Mouse (Mus musculus) left cerebral cortex, postnatal 10 days (tissue): ENCODE results near the gene Unc79. TPM values are rescaled to one million over a fixed set of nuclear protein-coding genes. Genes with fewer than 3 reads are reported as not detected.

Experiments
- DNase-seq, 2 experiments: peaks; one replicate each; pipeline ENCODE4 v3.0.0; 2021 to 2022; ENCODE audit warnings: low spot score in 2 of 2, mixed read lengths in 1 of 2; ENCODE audit errors: extremely low spot score in 1 of 2
- intact Hi-C: fragments of 180-260 bp; cut with DNase I; formaldehyde crosslinking; loops from one replicate; pipeline ENCODE4 v1.15.1; 2025
- total RNA-seq, 2 experiments: library from RNA; stranded (reverse); gene quantifications; 2 replicates each; pipeline ENCODE4 v1.2.3; 2021

Gene Unc79
- total RNA-seq, 2 experiments from 2014 or later = 37.3 to 38.9 TPM

GRCm38 (mm10) chr12:103018161-103018560 is 69.5 kb downstream of the Unc79 start:
- intact Hi-C loops = no loop called here
- no peak for DNase-seq

GRCm38 (mm10) chr12:103036692-103037091 is 88.0 kb downstream of the Unc79 start:
- no peak for DNase-seq
- intact Hi-C loops = no loop called here

- DNase-seq = no peak
- intact Hi-C loops = no loop called here
These were observed 90.7 kb downstream of the Unc79 start for GRCm38 (mm10) chr12:103039332-103039731.

- no peak for DNase-seq
- intact Hi-C loops = no loop called here
These were observed 91.5 kb downstream of the Unc79 start for GRCm38 (mm10) chr12:103040136-103040535.

GRCm38 (mm10) chr12:103041401-103041800 is 92.7 kb downstream of the Unc79 start:
- intact Hi-C loops = no loop called here
- no peak for DNase-seq

- intact Hi-C loops = no loop called here
- no peak for DNase-seq
These were observed 94.1 kb downstream of the Unc79 start for GRCm38 (mm10) chr12:103042711-103043110.

- intact Hi-C loops = no loop called here
- no peak for DNase-seq
These were observed 95.8 kb downstream of the Unc79 start for GRCm38 (mm10) chr12:103044422-103044821.

GRCm38 (mm10) chr12:103049865-103050264 is 101.2 kb downstream of the Unc79 start:
- no peak for DNase-seq
- intact Hi-C loops = no loop called here

- no peak for DNase-seq
- intact Hi-C loops = loop anchor here (5.0 to 10.0 kb wide), 2 partner anchors 107 to 285 kb away; no protein-coding TSS in a partner anchor
These were observed 110.8 kb downstream of the Unc79 start for GRCm38 (mm10) chr12:103059321-103060053.

GRCm38 (mm10) chr12:103060791-103061190 is 112.1 kb downstream of the Unc79 start:
- intact Hi-C loops = loop anchor here (5.0 to 10.0 kb wide), 2 partner anchors 108 to 286 kb away; no protein-coding TSS in a partner anchor
- no peak for DNase-seq

GRCm38 (mm10) chr12:103062133-103062532 is 113.5 kb downstream of the Unc79 start:
- no peak for DNase-seq
- intact Hi-C loops = loop anchor here (5.0 to 10.0 kb wide), 2 partner anchors 110 to 287 kb away; no protein-coding TSS in a partner anchor

- intact Hi-C loops = loop anchor here (2.0 to 10.0 kb wide), 3 partner anchors 113 to 290 kb away; no protein-coding TSS in a partner anchor
- peak in 1 of 2 experiments; percentile 37 for DNase-seq
These were observed 116.3 kb downstream of the Unc79 start for GRCm38 (mm10) chr12:103064944-103065343.

- intact Hi-C loops = loop anchor here (10.0 kb wide), 1 partner anchor 293 kb away; no protein-coding TSS in a partner anchor
- DNase-seq = no peak
These were observed 119.5 kb downstream of the Unc79 start for GRCm38 (mm10) chr12:103068161-103068560.

- DNase-seq = peak in 1 of 2 experiments; percentile 46
- intact Hi-C loops = loop anchor here (10.0 kb wide), 1 partner anchor 295 kb away; no protein-coding TSS in a partner anchor
These were observed 120.9 kb downstream of the Unc79 start for GRCm38 (mm10) chr12:103069565-103069964.

- intact Hi-C loops = no loop called here
- no peak for DNase-seq
These were observed 125.3 kb downstream of the Unc79 start for GRCm38 (mm10) chr12:103073953-103074352.

GRCm38 (mm10) chr12:103078751-103079150 is 130.1 kb downstream of the Unc79 start:
- DNase-seq = no peak

GRCm38 (mm10) chr12:103080055-103080454 is 131.4 kb downstream of the Unc79 start:
- no peak for DNase-seq
- intact Hi-C loops = no loop called here

More at GRCm38 (mm10) chr12:103078751-103079150, 130.1 kb downstream of the Unc79 start:
- intact Hi-C loops = no loop called here

- DNase-seq = no peak
- intact Hi-C loops = no loop called here
These were observed 143.2 kb downstream of the Unc79 start for GRCm38 (mm10) chr12:103091831-103092230.

- DNase-seq = no peak
- intact Hi-C loops = no loop called here
These were observed 146.5 kb downstream of the Unc79 start for GRCm38 (mm10) chr12:103095160-103095559.

GRCm38 (mm10) chr12:103099185-103099584 is 150.5 kb downstream of the Unc79 start:
- intact Hi-C loops = no loop called here

More at GRCm38 (mm10) chr12:103099185-103099584, 150.5 kb downstream of the Unc79 start:
- peak in 1 of 2 experiments; percentile 33 for DNase-seq
